Mouse (Mus musculus) MEL (cell line): Measurements from ENCODE around the gene Fbxl19.

ENCODE experiments used
- CHD1 ChIP-seq: IDR thresholded peaks from 2 replicates; pipeline ENCODE4 v1.6.1; 2012; ENCODE audit warnings: low read depth, mild to moderate bottlenecking, inconsistent platforms, low read length, improper control_type of control experiment
- EP300 ChIP-seq, 2 experiments: IDR thresholded peaks; 2 replicates each; pipeline ENCODE4 v1.6.1; 2011; ENCODE audit warnings: improper control_type of control experiment in 2 of 2, low read length in 2 of 2, low read depth in 1 of 2, mild to moderate bottlenecking in 1 of 2
- GATA1 ChIP-seq: IDR thresholded peaks from 2 replicates; pipeline ENCODE4 v1.6.1; 2011; ENCODE audit warnings: low read depth, low read length, improper control_type of control experiment
- JUND ChIP-seq: IDR thresholded peaks from 2 replicates; pipeline ENCODE4 v1.6.1; 2011; ENCODE audit warnings: low read depth, mild to moderate bottlenecking, improper control_type of control experiment, low read length
- KAT2A ChIP-seq: conservative IDR thresholded peaks from 2 replicates; pipeline ENCODE4 v1.6.1; 2012; ENCODE audit warnings: low read depth, low read length, improper control_type of control experiment, inconsistent platforms
- MAFK ChIP-seq: IDR thresholded peaks from 2 replicates; pipeline ENCODE4 v1.6.1; 2011; ENCODE audit warnings: low read depth, mild to moderate bottlenecking, low read length, improper control_type of control experiment, borderline replicate concordance
- MAX ChIP-seq: IDR thresholded peaks from 2 replicates; pipeline ENCODE4 v1.6.1; 2011; ENCODE audit warnings: low read length, improper control_type of control experiment
- MEF2A ChIP-seq: IDR thresholded peaks from 2 replicates; pipeline ENCODE4 v1.6.1; 2014; ENCODE audit warnings: low read depth, mild to moderate bottlenecking, inconsistent platforms, low read length, improper control_type of control experiment; ENCODE audit not compliant: poor library complexity, insufficient replicate concordance, severe bottlenecking; ENCODE audit errors: extremely low read depth
- POLR2A ChIP-seq, 2 experiments: IDR thresholded peaks; 2 replicates each; pipeline ENCODE4 v1.6.1; 2011 to 2012; ENCODE audit warnings: low read length in 2 of 2, mild to moderate bottlenecking in 2 of 2, control low read depth in 1 of 2, improper control_type of control experiment in 1 of 2, low read depth in 1 of 2, moderate library complexity in 1 of 2; ENCODE audit not compliant: control insufficient read depth in 1 of 2, insufficient read depth in 1 of 2, poor library complexity in 1 of 2
- RCOR1 ChIP-seq: IDR thresholded peaks from 2 replicates; pipeline ENCODE4 v1.6.1; 2012; ENCODE audit warnings: low read depth, mild to moderate bottlenecking, inconsistent platforms, low read length, improper control_type of control experiment
- TCF12 ChIP-seq: IDR thresholded peaks from 2 replicates; pipeline ENCODE4 v1.6.1; 2014; ENCODE audit warnings: low read depth, mild to moderate bottlenecking, inconsistent platforms, low read length, improper control_type of control experiment, moderate library complexity
- ZNF384 ChIP-seq: IDR thresholded peaks from 2 replicates; pipeline ENCODE4 v1.6.1; 2012; ENCODE audit warnings: low read depth, mild to moderate bottlenecking, inconsistent platforms, low read length, improper control_type of control experiment

DNA sequence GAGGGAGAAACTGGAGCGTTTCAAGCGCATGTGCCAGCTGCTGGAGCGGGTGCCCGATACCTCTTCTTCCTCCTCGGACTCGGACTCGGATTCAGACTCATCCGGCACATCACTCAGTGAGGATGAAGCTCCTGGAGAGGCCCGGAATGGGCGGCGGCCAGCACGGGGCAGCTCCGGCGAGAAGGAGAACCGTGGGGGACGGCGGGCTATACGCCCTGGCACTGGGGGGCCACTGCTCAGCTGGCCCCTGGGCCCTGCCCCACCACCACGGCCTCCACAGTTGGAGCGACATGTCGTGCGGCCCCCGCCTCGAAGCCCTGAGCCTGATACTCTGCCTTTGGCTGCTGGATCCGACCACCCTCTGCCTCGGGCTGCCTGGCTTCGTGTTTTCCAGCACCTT is 7.7 kb downstream of the Fbxl19 start:
- TF ChIP-seq JUND = no peak
- TF ChIP-seq POLR2A (IDR thresholded peaks at IDR 0.05; ENCODE audit: control insufficient read depth in 1 of 2, insufficient read depth in 1 of 2, low read depth in 1 of 2, low read length in 2 of 2, poor library complexity in 1 of 2) = no peak
- TF ChIP-seq MAFK = no peak
- no peak for TF ChIP-seq MEF2A
- TF ChIP-seq GATA1 = no peak
- no peak for TF ChIP-seq KAT2A
- TF ChIP-seq TCF12 = no peak
- TF ChIP-seq RCOR1 = no peak
- no peak for TF ChIP-seq MAX
- TF ChIP-seq CHD1 = no peak
- no peak for TF ChIP-seq EP300 (IDR thresholded peaks at IDR 0.05; ENCODE audit: low read depth in 1 of 2, low read length in 2 of 2)
- TF ChIP-seq ZNF384 = no peak
